Mouse (Mus musculus): ENCODE data around the gene Gse1. TPM values are rescaled to one million over a fixed set of nuclear protein-coding genes. Genes with fewer than 3 reads are reported as not detected.

The Gse1 gene
- total RNA-seq, 1 experiment: 21.4 TPM

GRCm38 (mm10) chr8:120553441-120554123, 325.3 kb downstream of the Gse1 start:
- no peak for DNase-seq (ENCODE audit: low read depth, low spot score)
- peaks cover 1 to 55% of the 10 kb centered on the region in 2 experiments; a peak in 3 of 4 replicates for H3K4me1 ChIP-seq (ENCODE audit: control insufficient read depth in 2 of 2, insufficient read depth in 2 of 2, low read length in 2 of 2, poor library complexity in 1 of 2)
- TF ChIP-seq ZNF384 (IDR thresholded peaks at IDR 0.05; ENCODE audit: low read depth, low read length) (no peak), MAFK (IDR thresholded peaks at IDR 0.05; ENCODE audit: insufficient read depth, low read depth, low read length) (no peak), CHD2 (IDR thresholded peaks at IDR 0.05; ENCODE audit: low read depth, low read length) (no peak), ZC3H11A (IDR thresholded peaks at IDR 0.05; ENCODE audit: borderline replicate concordance, low read depth, low read length) (no peak), HCFC1 (IDR thresholded peaks at IDR 0.05; ENCODE audit: borderline replicate concordance, insufficient read depth, low read length) (no peak)
- H3K9ac ChIP-seq (ENCODE audit: insufficient read depth, low read depth, low read length, poor library complexity, severe bottlenecking): no peak overlapping the region
- H3K27ac ChIP-seq (ENCODE audit: insufficient read depth, low read depth, low read length, poor library complexity, severe bottlenecking): no peak overlapping the region
- in situ Hi-C loops (cut with MboI; ENCODE audit: low sequenced_read_pairs in 2 of 2, unreplicated experiment in 2 of 2): no loop called here
- H3K9me3 ChIP-seq (ENCODE audit: control insufficient read depth, insufficient read depth, low read depth, low read length): no peaks in the 10 kb centered on the region
- peaks cover 38% of the 10 kb centered on the region for H3K36me3 ChIP-seq (ENCODE audit: control insufficient read depth, insufficient read depth, low read length, poor library complexity, severe bottlenecking)
- H3K4me3 ChIP-seq (ENCODE audit: insufficient read depth in 1 of 2, low read depth in 1 of 2, low read length in 2 of 2, poor library complexity in 1 of 2, severe bottlenecking in 1 of 2): no peak overlapping the region

- Histone ChIP-seq H3K9ac (ENCODE audit: insufficient read depth, low read depth, low read length, poor library complexity, severe bottlenecking) (no peak overlapping the region), H3K27ac (ENCODE audit: insufficient read depth, low read depth, low read length, poor library complexity, severe bottlenecking) (no peak overlapping the region), H3K4me1 (ENCODE audit: control insufficient read depth in 2 of 2, insufficient read depth in 2 of 2, low read length in 2 of 2, poor library complexity in 1 of 2) (peaks cover 0 to 54% of the 10 kb centered on the region in 2 experiments; a peak in 3 of 4 replicates), H3K4me3 (ENCODE audit: insufficient read depth in 1 of 2, low read depth in 1 of 2, low read length in 2 of 2, poor library complexity in 1 of 2, severe bottlenecking in 1 of 2) (no peak overlapping the region), H3K9me3 (ENCODE audit: control insufficient read depth, insufficient read depth, low read depth, low read length) (no peaks in the 10 kb centered on the region), H3K36me3 (ENCODE audit: control insufficient read depth, insufficient read depth, low read length, poor library complexity, severe bottlenecking) (peaks cover 48% of the 10 kb centered on the region)
- no peak for TF ChIP-seq ZC3H11A (IDR thresholded peaks at IDR 0.05; ENCODE audit: borderline replicate concordance, low read depth, low read length)
- no peak for TF ChIP-seq CHD2 (IDR thresholded peaks at IDR 0.05; ENCODE audit: low read depth, low read length)
- no peak for TF ChIP-seq MAFK (IDR thresholded peaks at IDR 0.05; ENCODE audit: insufficient read depth, low read depth, low read length)
- TF ChIP-seq HCFC1 (IDR thresholded peaks at IDR 0.05; ENCODE audit: borderline replicate concordance, insufficient read depth, low read length): no peak
- TF ChIP-seq ZNF384 (IDR thresholded peaks at IDR 0.05; ENCODE audit: low read depth, low read length): no peak
- no peak for DNase-seq (ENCODE audit: low read depth, low spot score)
- in situ Hi-C loops (cut with MboI; ENCODE audit: low sequenced_read_pairs in 2 of 2, unreplicated experiment in 2 of 2): no loop called here
These were observed 326.3 kb downstream of the Gse1 start for GRCm38 (mm10) chr8:120554466-120555039.

GRCm38 (mm10) chr8:120556198-120556892, 328.1 kb downstream of the Gse1 start:
- no peak for DNase-seq (ENCODE audit: low read depth, low spot score)
- H3K27ac ChIP-seq (ENCODE audit: insufficient read depth, low read depth, low read length, poor library complexity, severe bottlenecking): no peak overlapping the region
- no peak for TF ChIP-seq MAFK (IDR thresholded peaks at IDR 0.05; ENCODE audit: insufficient read depth, low read depth, low read length)
- no peak for TF ChIP-seq ZNF384 (IDR thresholded peaks at IDR 0.05; ENCODE audit: low read depth, low read length)
- no peak for TF ChIP-seq ZC3H11A (IDR thresholded peaks at IDR 0.05; ENCODE audit: borderline replicate concordance, low read depth, low read length)
- H3K36me3 ChIP-seq (ENCODE audit: control insufficient read depth, insufficient read depth, low read length, poor library complexity, severe bottlenecking): peaks cover 52% of the 10 kb centered on the region
- H3K4me3 ChIP-seq (ENCODE audit: insufficient read depth in 1 of 2, low read depth in 1 of 2, low read length in 2 of 2, poor library complexity in 1 of 2, severe bottlenecking in 1 of 2): no peak overlapping the region
- peaks cover 0 to 55% of the 10 kb centered on the region in 2 experiments; a peak in 3 of 4 replicates for H3K4me1 ChIP-seq (ENCODE audit: control insufficient read depth in 2 of 2, insufficient read depth in 2 of 2, low read length in 2 of 2, poor library complexity in 1 of 2)
- peak overlapping the region; percentile 34; the same call in 1 of the 2 replicates for H3K9ac ChIP-seq (ENCODE audit: insufficient read depth, low read depth, low read length, poor library complexity, severe bottlenecking)
- no peaks in the 10 kb centered on the region for H3K9me3 ChIP-seq (ENCODE audit: control insufficient read depth, insufficient read depth, low read depth, low read length)
- in situ Hi-C loops (cut with MboI; ENCODE audit: low sequenced_read_pairs in 2 of 2, unreplicated experiment in 2 of 2): no loop called here

GRCm38 (mm10) chr8:120557170-120557965, 329.1 kb downstream of the Gse1 start:
- peaks cover 0 to 57% of the 10 kb centered on the region in 2 experiments; a peak in 3 of 4 replicates for H3K4me1 ChIP-seq (ENCODE audit: control insufficient read depth in 2 of 2, insufficient read depth in 2 of 2, low read length in 2 of 2, poor library complexity in 1 of 2)
- in situ Hi-C loops (cut with MboI; ENCODE audit: low sequenced_read_pairs in 2 of 2, unreplicated experiment in 2 of 2): no loop called here
- TF ChIP-seq CHD2 (IDR thresholded peaks at IDR 0.05; ENCODE audit: low read depth, low read length): no peak
- no peak for TF ChIP-seq ZC3H11A (IDR thresholded peaks at IDR 0.05; ENCODE audit: borderline replicate concordance, low read depth, low read length)
- no peak for TF ChIP-seq ZNF384 (IDR thresholded peaks at IDR 0.05; ENCODE audit: low read depth, low read length)
- TF ChIP-seq MAFK (IDR thresholded peaks at IDR 0.05; ENCODE audit: insufficient read depth, low read depth, low read length): no peak
- no peak for TF ChIP-seq HCFC1 (IDR thresholded peaks at IDR 0.05; ENCODE audit: borderline replicate concordance, insufficient read depth, low read length)
- no peak overlapping the region for H3K27ac ChIP-seq (ENCODE audit: insufficient read depth, low read depth, low read length, poor library complexity, severe bottlenecking)
- DNase-seq (ENCODE audit: low read depth, low spot score): no peak
- H3K36me3 ChIP-seq (ENCODE audit: control insufficient read depth, insufficient read depth, low read length, poor library complexity, severe bottlenecking): peaks cover 53% of the 10 kb centered on the region
- H3K4me3 ChIP-seq (ENCODE audit: insufficient read depth in 1 of 2, low read depth in 1 of 2, low read length in 2 of 2, poor library complexity in 1 of 2, severe bottlenecking in 1 of 2): no peak overlapping the region
- H3K9me3 ChIP-seq (ENCODE audit: control insufficient read depth, insufficient read depth, low read depth, low read length): no peaks in the 10 kb centered on the region
- H3K9ac ChIP-seq (ENCODE audit: insufficient read depth, low read depth, low read length, poor library complexity, severe bottlenecking): peak overlapping the region; percentile 21
